Mouse (Mus musculus) c-Kit-positive CD71-positive TER-119-negative erythroid progenitor cells, embryonic 14.5 days (primary cell): Measurements from ENCODE around the gene 2010315B03Rik.

Experiments
- DNase-seq: peaks from one replicate; pipeline ENCODE4 v3.0.0-alpha.2; 2013; ENCODE audit warnings: low read depth

2010315B03Rik gene

GRCm38 (mm10) chr9:124312171-124313142 lies at the start of gene 2010315B03Rik:
Gene 2010315B03Rik (minus strand): TSS chr9:124312696.
- DNase-seq: peak; percentile 72

DNA sequence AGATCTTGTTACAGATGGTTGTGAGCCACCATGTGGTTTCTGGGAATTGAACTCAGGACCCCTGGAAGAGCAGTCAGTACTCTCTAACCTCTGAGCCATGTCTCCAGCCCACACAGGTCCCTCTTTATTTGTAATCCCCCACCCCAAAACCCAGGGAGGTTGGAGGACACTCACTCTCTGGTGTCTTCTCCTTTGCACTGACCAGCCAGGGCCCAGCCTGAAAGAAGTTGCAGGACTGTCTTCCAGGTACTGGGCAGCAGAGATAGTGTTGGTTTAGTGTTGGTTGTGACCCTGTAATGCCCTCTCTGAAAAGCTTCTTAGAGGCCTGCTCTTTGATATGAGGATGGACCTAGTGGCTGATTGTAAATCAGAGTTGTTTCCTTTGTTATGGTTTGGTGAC lies 994 bp downstream of the 2010315B03Rik start:
- DNase-seq: no peak

DNA sequence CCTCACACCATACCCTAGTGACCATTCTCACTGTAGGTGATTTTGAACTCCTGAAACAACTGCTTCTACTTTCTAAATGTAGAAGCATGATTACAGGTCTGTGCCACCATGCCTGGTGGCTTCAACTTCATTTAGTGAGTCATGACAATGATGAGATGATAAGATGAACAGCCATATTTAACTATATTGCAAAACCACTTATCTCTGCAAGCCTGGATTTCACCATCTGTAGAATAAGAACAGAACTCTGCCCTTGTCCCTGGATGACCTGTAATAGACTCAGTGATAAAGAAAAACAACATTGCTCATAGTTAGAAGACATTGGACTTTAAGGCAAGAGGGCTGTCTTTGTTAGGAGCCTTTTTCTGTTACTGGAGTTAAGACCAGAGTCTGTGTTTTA lies 24.2 kb downstream of the 2010315B03Rik start:
- DNase-seq: no peak

- peak; percentile 82 for DNase-seq
Observed at GRCm38 (mm10) chr9:124281912-124282686, 30.4 kb downstream of the 2010315B03Rik start.

DNA sequence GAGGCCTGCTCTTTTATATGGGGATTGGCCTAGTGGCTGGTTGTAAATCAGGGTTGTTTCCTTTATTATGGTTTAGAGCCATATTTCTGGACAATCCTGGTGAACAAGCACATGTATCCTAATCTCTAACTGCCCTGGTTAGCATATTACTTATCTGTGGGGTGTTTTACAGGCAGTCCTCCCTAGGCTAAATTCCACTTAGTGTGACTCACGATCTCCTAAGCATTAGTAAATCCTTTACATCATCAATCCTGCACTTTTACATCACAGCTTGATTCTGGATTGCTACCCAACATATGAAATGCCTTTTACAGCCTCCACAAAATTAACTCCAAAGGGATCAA lies 31.1 kb downstream of the 2010315B03Rik start:
- DNase-seq: peak; percentile 22

- DNase-seq: peak; percentile 16
Observed at GRCm38 (mm10) chr9:124280576-124281447, 31.7 kb downstream of the 2010315B03Rik start.

DNA sequence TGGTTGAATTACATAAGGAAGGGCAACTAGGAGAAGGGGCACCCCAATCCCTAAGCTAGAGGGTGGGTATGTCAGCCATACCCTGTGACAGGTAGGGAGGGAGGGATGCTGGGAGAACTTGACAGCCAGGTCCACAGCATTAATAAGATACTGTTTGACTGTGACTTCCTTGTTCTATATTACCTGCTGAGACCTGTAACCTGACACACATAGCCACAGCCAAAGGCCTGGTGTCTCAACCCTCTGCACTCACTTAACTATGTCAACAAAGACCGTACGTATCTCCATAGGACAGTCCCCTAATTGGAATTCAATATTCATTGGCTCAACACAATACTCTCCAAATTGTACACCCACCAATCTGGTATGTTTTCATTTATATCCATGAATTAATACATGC lies 33.2 kb downstream of the 2010315B03Rik start:
- DNase-seq: no peak

GRCm38 (mm10) chr9:124275064-124275463 lies 37.4 kb downstream of the 2010315B03Rik start:
- DNase-seq: no peak

DNA sequence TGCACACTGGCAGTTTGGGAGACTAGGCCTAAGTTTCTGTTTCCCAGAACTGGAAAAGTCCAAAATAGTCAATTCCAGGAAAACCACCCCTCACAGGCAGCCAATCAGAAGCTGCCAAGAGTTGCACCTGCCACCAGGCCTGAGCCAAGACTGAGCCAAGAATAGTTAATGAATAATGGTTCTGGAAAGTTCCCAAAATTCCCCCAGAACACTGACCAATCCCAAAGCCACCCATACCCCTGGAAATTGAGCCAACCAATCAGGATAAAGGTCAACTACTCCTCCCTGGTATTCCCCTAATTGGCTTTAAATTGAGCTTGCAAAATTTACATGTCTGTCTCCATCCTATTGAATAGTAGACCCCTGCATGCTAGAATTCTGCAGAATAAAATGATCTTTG lies 39.3 kb downstream of the 2010315B03Rik start:
- no peak for DNase-seq

GRCm38 (mm10) chr9:124267929-124268328 lies 44.6 kb downstream of the 2010315B03Rik start:
- DNase-seq: no peak

DNA sequence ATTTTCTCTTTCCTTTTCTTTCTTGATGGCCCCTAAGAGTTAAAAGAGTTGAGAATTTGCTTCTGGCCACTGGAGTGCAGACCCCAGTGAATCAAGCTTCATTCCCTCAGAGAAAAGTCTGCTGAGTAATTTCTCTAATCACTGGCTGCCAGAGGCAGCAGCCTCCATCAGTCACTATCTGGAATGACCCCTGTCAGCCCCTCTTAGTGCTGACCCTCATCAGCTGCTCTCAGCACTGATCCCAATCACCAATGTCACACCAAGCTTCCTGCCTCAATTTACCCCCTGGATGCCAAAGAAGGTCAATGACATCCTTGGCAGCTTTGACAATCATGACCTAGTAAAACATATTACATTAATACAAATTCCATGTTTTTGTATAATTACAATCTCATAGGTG lies 45.0 kb downstream of the 2010315B03Rik start:
- DNase-seq: no peak

GRCm38 (mm10) chr9:124262987-124263717 lies 49.3 kb downstream of the 2010315B03Rik start:
- DNase-seq: no peak

GRCm38 (mm10) chr9:124258067-124258556 lies 54.4 kb downstream of the 2010315B03Rik start:
- DNase-seq: no peak

DNA sequence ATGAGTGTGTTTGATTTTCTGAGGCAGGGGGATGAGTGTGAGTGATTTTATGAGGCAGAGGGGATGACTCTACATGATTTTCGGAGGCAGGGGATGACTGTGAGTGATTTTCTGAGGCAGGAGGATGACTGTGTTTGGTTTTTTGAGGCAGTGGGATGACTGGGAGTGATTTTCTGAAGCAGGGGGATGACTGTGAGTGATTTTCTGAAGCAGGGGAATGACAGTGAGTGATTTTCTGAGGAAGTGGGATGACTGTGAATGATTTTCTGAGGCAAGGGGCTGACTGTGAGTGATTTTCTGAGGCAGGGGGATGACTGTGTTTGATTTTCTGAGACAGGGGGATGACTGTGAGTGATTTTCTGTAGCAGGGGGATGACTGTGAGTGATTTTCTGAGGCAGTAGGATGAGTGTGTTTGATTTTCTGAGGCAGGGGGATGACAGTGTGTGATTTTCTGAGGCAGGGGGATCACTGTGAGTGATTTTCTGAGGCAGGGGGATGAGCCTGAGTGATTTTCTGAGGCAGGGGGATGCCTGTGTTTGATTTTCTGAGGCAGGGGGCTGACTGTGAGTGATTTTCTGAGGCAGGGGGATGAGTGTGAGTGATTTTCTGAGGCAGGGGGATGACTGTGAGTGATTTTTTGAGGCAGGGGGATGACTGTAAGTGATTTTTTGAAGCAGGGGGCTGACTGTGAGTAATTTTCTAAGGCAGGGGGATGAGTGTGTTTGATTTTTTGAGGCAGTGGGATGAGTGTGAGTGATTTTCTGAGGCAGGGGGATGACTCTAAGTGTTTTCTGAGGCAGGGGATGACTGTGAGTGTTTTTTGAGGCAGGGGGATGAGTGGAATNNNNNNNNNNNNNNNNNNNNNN lies 55.1 kb downstream of the 2010315B03Rik start:
- peak; percentile 83 for DNase-seq

DNA sequence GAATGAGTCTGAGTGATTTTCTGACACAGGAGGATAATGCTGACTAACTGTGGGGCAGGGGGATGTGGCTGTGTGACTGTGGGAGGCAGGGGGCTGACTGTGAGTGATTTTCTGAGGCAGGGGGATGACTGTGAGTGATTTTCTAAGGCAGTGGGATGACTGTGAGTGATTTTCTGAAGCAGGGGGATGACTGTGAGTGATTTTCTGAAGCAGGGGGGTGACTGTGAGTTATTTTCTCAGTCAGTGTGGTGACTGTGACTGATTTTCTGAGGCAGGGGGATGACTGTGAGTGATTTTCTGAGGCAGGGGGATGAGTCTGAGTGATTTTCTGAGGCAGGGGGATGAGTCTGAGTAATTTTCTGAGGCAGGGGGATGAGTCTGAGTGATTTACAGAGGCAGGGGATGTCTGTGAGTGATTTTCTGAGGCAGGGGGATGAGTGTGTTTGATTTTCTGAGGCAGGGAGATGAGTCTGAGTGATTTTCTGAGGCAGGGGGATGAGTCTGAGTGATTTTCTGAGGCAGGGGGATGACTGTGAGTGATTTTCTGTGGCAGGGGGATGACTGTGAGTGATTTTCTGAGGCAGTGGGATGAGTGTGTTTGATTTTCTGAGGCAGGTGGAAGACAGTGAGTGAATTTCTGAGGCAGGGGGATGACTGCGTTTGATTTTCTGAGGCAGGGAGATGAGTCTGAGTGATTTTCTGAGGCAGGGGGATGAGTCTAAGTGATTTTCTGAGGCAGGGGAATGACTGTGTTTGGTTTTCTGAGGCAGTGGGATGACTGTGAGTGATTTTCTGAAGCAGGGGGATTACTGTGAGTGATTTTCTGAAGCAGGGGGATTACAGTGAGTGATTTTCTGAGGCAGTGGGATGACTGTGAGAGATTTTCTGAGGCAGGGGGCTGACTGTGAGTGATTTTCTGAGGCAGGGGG lies 56.0 kb downstream of the 2010315B03Rik start:
- peak; percentile 43 for DNase-seq

- DNase-seq: no peak
Observed at GRCm38 (mm10) chr9:124251438-124251837, 61.1 kb downstream of the 2010315B03Rik start.
